Mouse (Mus musculus) MN1 (cell line): ENCODE measurements around the gene Pcdh9.
A peak's percentile ranks its signal among the peaks of the same experiment; 100 is the strongest.

Experiments
- DNase-seq: peaks from one replicate; pipeline ENCODE4 v3.0.0-alpha.2; 2016; ENCODE audit warnings: low spot score

Gene Pcdh9

GRCm38 (mm10) chr14:93890519-93891370, at the start of gene Pcdh9:
TSS of gene Pcdh9 (minus strand) at chr14:93890679.
- DNase-seq, result no peak

- DNase-seq, result no peak
Measured at GRCm38 (mm10) chr14:93906928-93907327, 16.4 kb upstream of the Pcdh9 start.

- DNase-seq, result peak; percentile 18
Measured at GRCm38 (mm10) chr14:93898533-93898932, 8.1 kb upstream of the Pcdh9 start.

GRCm38 (mm10) chr14:93895131-93895530, 4.7 kb upstream of the Pcdh9 start:
- no peak for DNase-seq

GRCm38 (mm10) chr14:93891371-93891746, 880 bp upstream of the Pcdh9 start:
- no peak for DNase-seq

GRCm38 (mm10) chr14:93889839-93890518, 500 bp downstream of the Pcdh9 start:
- DNase-seq, result no peak

- no peak for DNase-seq
Measured at GRCm38 (mm10) chr14:93889231-93889630, 1.2 kb downstream of the Pcdh9 start.

- DNase-seq, result no peak
Measured at GRCm38 (mm10) chr14:93888346-93888745, 2.1 kb downstream of the Pcdh9 start.

- DNase-seq, result no peak
Measured at GRCm38 (mm10) chr14:93887066-93887465, 3.4 kb downstream of the Pcdh9 start.

- DNase-seq, result no peak
Measured at GRCm38 (mm10) chr14:93885551-93886084, 4.9 kb downstream of the Pcdh9 start.

- peak; percentile 44 for DNase-seq
Measured at GRCm38 (mm10) chr14:93884467-93884866, 6.0 kb downstream of the Pcdh9 start.

GRCm38 (mm10) chr14:93880071-93880470, 10.4 kb downstream of the Pcdh9 start:
- DNase-seq, result no peak

- no peak for DNase-seq
Measured at GRCm38 (mm10) chr14:93875968-93876367, 14.5 kb downstream of the Pcdh9 start.

- DNase-seq, result no peak
Measured at GRCm38 (mm10) chr14:93868211-93868610, 22.3 kb downstream of the Pcdh9 start.

GRCm38 (mm10) chr14:93858069-93858468, 32.4 kb downstream of the Pcdh9 start:
- DNase-seq, result no peak

GRCm38 (mm10) chr14:93846091-93846677, 44.3 kb downstream of the Pcdh9 start:
- no peak for DNase-seq

- DNase-seq, result no peak
Measured at GRCm38 (mm10) chr14:93842686-93843288, 47.7 kb downstream of the Pcdh9 start.

GRCm38 (mm10) chr14:93832511-93832910, 58.0 kb downstream of the Pcdh9 start:
- no peak for DNase-seq

GRCm38 (mm10) chr14:93827159-93827558, 63.3 kb downstream of the Pcdh9 start:
- DNase-seq, result no peak

GRCm38 (mm10) chr14:93826042-93826462, 64.4 kb downstream of the Pcdh9 start:
- DNase-seq, result no peak

- no peak for DNase-seq
Measured at GRCm38 (mm10) chr14:93818845-93819244, 71.6 kb downstream of the Pcdh9 start.

- DNase-seq, result peak; percentile 14
Measured at GRCm38 (mm10) chr14:93817591-93817990, 72.9 kb downstream of the Pcdh9 start.
